Mouse (Mus musculus) regulatory T cell (primary cell): ENCODE data around the gene Gm21958.

Experiments used
- in situ Hi-C: fragments of 300-600 bp; cut with MboI, MseI; formaldehyde crosslinking; loops from one replicate; pipeline ENCODE4 v1.15.1; 2025; ENCODE audit warnings: high pct_unique_total_duplicates

The Gm21958 gene

GRCm38 (mm10) chr3:54723741-54724500, 9.8 kb upstream of the Gm21958 start:
- in situ Hi-C loops: no loop called here

- in situ Hi-C loops: no loop called here
Observed at GRCm38 (mm10) chr3:54718947-54719346, 4.8 kb upstream of the Gm21958 start.

DNA sequence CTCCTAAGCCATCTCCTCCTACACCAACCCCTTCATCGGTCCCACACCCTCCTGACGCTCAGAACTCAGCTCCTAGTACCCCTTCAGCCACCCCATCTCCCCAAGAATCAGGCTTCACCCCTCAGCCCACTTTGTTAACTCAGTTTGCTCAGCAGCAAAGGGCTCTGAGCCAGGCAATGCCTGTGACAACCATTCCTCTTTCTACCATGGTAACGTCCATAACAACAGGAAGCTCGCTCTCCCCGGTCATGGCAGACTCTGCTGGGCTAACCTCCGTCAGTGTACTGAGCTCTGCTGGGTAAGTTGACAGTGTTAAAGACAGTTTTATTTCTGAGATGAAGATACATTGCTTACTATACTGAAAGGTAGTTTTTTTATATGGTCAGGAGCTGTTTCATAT, 3.2 kb upstream of the Gm21958 start:
- in situ Hi-C loops: no loop called here

DNA sequence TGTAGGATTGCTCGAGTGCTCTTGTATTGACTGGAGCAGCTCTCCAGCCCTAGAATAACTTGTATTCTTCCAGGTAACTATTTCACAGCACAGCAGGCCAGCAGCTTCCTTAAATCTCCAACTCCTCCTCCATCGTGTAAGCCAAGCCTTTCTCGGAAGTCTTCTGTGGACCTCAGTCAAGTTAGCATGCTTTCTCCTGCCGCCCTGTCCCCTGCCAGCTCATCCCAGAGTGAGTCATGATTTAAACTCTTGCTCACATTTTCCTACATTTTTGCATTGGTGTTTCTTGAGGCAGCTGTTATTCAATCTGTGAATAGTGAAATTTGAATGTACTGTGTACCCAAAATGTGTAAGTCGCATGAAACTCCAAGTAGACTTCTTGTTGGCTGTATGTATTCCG, 1.3 kb upstream of the Gm21958 start:
- in situ Hi-C loops: no loop called here

- in situ Hi-C loops: loop anchor here (10.0 kb wide), 1 partner anchor 1224 kb away; the partner anchor contains the start of gene Stoml3
Observed at GRCm38 (mm10) chr3:54708972-54709371, 5.2 kb downstream of the Gm21958 start.

DNA sequence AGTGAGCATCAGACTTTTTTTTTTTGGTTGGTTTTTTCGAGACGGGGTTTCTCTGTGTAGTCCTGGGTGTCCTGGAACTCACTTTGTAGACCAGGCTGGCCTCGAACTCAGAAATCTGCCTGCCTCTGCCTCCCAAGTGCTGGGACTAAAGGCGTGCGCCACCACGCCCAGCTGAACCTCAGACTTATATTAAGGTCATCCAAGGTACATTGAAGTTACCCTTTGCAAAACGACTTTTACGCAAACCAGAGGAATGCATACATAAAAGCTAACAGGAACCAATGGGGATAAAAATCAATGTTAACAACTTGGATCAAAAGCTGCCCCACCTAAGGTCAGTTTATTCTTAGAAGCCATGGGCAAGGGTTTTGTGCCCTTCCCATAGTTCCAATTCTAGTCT, 10.0 kb downstream of the Gm21958 start:
- in situ Hi-C loops: loop anchor here (10.0 kb wide), 1 partner anchor 1219 kb away; the partner anchor contains the start of gene Stoml3

- in situ Hi-C loops: loop anchor here (5.0 to 25.0 kb wide), 3 partner anchors 32 to 1215 kb away; partner anchors contain the start of genes Stoml3 and Ufm1
Observed at GRCm38 (mm10) chr3:54699759-54700301, 14.3 kb downstream of the Gm21958 start.

- in situ Hi-C loops: loop anchor here (25.0 kb wide), 1 partner anchor 831 kb away; the partner anchor contains the start of gene Ufm1
Observed at GRCm38 (mm10) chr3:54693056-54693415, 21.1 kb downstream of the Gm21958 start.

DNA sequence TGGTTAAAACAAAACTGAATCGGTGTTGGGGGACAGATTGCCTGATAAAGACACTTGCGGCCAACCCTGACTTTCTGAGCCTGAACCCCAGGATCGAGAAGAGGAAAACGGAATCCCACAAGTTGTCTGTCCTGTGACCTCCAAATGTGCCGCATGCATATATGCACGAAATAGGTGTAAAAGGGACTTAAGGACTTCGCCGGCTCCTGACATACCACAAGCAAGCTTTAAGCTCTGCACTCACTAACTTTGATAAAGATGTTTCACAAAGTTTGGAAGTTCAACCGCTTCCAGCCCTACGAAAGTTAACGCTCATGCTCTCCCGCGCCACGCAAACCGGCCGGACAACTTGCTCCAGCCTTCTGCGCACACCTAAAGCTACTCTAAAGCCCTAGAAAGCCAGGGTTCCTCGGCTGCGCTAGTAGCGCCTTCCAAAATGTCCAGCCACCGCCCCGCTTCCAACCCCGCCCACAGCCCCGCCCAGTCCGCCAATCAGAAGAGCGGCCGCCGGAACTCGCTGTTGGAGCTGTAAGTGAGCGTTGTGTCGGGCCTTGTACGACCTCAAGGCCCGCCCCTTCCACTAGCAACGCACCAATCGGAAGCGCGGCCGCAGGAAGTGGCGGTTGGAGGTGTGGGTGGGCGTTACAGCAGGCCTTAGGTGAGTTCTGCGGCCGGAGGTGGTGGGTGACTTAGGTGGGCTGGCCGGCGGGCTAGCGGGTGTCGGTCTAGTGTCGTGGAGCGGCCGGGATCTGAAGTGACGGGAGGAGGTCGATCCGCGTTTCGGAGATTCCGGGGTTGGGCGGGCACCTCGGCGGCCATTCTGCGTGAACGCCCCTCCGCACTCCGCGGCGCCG, 21.7 kb downstream of the Gm21958 start, which contains the start of gene Supt20:
Supt20 (plus strand) TSS at position 606 of the 854 bp plus-strand sequence.
- in situ Hi-C loops: loop anchor here (25.0 kb wide), 1 partner anchor 830 kb away; the partner anchor contains the start of gene Ufm1

GRCm38 (mm10) chr3:54689091-54689490, 25.1 kb downstream of the Gm21958 start:
- in situ Hi-C loops: loop anchor here (5.0 to 25.0 kb wide), 3 partner anchors 107 to 827 kb away; partner anchors contain the start of gene Ufm1

- in situ Hi-C loops: loop anchor here (5.0 to 25.0 kb wide), 3 partner anchors 105 to 825 kb away; partner anchors contain the start of gene Ufm1
Observed at GRCm38 (mm10) chr3:54687245-54687644, 26.9 kb downstream of the Gm21958 start.

DNA sequence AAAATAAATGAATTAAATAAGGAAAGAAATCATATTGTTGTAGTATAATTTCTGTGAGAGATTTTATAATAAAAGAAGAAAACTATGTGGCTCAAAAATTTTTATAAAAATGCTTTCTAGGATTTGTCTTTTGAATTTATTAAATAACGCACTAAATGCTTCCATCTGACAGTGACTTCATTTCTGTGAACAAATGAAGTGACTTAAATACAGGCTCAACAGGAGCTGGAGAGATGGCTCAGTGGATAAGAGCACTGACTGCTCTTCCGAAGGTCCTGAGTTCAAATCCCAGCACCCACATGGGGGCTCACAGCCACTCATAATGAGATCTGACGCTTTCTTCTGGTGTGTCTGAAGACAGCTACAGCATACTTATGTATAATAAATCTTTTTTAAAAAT, 29.0 kb downstream of the Gm21958 start:
- in situ Hi-C loops: loop anchor here (5.0 to 25.0 kb wide), 3 partner anchors 103 to 823 kb away; partner anchors contain the start of gene Ufm1

- in situ Hi-C loops: loop anchor here (25.0 kb wide), 1 partner anchor 819 kb away; the partner anchor contains the start of gene Ufm1
Observed at GRCm38 (mm10) chr3:54681310-54682204, 32.6 kb downstream of the Gm21958 start.

DNA sequence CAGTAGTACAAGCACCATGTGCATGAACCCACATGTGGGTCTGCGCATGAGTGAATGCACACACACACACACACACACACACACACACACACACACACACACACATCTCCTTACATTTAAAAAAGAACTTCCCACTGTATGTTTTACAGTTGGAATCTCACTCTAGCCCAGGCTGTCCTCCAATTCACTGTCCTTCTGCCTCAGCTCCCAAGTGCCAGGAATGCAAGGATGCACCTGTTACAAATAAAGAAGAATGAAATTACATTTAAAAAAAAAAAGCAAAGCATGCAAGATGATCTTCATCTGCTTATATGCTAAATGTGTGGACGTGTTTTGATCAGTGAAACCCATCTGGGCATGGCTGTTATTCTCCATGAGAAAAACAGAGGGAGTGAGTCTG, 37.3 kb downstream of the Gm21958 start:
- in situ Hi-C loops: loop anchor here (25.0 kb wide), 1 partner anchor 815 kb away; the partner anchor contains the start of gene Ufm1

DNA sequence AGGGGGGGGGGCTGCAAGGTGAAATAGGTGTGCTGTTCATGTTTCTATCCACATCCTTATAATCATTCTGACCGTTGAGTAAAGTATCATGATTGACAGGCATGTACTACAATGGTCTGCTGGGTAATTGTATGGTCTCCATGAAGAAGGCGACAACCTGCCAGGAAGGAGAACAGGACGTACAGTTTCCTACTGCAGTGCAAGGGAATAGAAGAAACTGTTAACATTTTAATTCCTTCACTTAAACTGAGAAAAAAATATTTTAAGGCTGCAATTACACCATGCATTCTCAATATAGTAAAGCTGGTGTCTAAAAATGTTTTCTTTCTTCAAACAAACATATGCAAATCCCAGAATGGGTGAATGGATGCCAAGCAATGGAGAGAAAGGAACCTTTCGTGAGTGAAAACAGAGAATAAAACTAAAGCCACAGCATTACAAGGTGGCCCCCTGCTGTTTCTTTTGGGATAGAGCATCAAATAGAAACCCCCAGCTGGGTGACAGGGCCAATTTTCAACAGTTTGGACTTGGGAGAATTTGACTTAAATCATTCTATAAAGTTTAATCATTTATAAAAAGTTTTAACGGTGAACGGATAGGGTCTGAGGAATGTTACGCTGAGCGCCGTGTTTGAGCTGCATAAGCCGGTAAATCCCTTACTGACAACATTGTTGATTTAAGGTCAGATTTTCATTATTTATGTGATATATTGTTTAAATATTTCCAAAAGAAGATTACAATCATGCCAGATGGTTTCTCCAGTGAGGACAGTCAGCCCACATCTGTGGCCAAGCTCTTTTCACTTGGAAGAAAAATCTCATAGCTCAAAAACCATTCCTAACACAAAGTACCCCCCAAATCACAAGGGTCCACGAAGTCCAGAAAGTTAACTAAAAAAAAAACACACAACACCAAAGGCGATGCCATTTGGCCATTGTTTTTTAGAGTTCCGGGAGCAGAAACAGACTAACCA, 41.3 kb downstream of the Gm21958 start:
- in situ Hi-C loops: no loop called here

- in situ Hi-C loops: no loop called here
Observed at GRCm38 (mm10) chr3:54672111-54672510, 42.0 kb downstream of the Gm21958 start.

DNA sequence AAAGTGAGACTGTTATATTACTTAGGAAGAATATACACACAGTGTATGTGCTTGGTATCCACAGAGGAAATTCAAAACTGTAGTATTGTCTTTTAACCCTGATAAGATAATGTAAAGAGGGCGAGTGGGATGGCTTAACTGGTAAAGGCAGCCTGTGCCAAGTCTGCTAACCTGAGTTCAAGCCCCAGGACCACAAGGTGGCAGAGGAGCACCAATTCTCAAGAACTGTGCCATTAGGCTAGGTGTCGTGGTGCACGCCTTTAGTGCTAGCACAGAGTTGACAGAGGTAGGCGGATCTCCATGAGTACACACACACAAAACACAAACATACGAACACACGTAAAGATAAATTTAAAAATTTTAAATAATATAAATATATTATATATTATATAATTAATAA, 44.6 kb downstream of the Gm21958 start:
- in situ Hi-C loops: no loop called here

DNA sequence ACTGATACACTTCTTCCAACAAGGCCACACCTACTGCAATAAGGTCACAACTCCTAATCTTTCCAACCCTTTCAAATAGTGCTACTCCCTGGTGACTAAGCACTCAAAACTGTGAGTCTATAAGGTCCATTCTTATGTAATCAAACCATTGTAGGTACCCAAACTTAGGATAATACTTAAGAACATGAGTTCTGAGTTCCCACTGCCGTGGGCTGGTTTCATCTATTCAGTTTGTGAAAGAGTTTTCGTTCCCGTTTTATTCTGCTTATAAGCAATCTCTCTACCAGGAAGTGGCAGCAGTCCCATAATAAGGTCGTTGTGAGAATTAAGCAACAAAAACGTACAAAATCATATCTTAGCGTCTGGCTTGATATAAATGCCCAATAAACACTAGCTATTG, 45.4 kb downstream of the Gm21958 start:
- in situ Hi-C loops: no loop called here

DNA sequence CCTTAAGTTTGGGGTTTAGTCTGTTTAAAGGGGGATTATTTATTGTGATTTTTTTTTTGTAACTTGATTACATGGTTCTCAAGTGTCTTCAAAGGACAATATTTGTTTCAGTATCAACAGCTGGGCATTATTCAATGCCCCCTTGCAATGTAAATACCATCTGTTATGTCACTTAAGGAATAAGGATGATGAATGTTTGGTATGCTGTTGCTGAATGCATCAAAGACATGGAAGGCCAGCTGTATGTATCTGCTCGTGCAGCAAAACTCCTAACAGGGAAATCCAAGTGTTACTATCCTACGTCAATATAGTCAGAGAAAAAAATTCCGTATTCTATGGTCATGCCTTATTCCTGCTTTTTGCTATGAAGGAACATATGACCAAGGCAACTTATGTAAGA, 46.0 kb downstream of the Gm21958 start:
- in situ Hi-C loops: no loop called here
